Mouse (Mus musculus): ENCODE measurements around the gene Crebrf. TPM values are rescaled to one million over a fixed set of nuclear protein-coding genes. Genes with fewer than 3 reads are reported as not detected.

The Crebrf gene
- total and polyA plus RNA-seq, 3 experiments, result 1.3 to 3.8 TPM; not detected in 1

GRCm38 (mm10) chr17:26708499-26708898, 7.0 kb upstream of the Crebrf start:
- Histone ChIP-seq H3K27ac (ENCODE audit: control insufficient read depth, low read depth, low read length) (no peak overlapping the region), H3K4me3 (ENCODE audit: control insufficient read depth in 1 of 2, insufficient read depth in 1 of 2, low read depth in 2 of 2, low read length in 2 of 2) (no peak overlapping the region), H3K9ac (ENCODE audit: control insufficient read depth, low read depth, low read length, poor library complexity, severe bottlenecking) (no peak overlapping the region), H3K4me1 (ENCODE audit: control insufficient read depth in 1 of 2, insufficient read depth in 2 of 2, low read length in 2 of 2) (peaks cover 13 to 37% of the 10 kb centered on the region in 2 experiments), H3K9me3 (replicated peaks; ENCODE audit: insufficient read depth, low read length) (no peaks in the 10 kb centered on the region), H3K27me3 (ENCODE audit: control insufficient read depth in 1 of 2, insufficient read depth in 2 of 2, low read length in 2 of 2) (no peaks in the 10 kb centered on the region), H3K79me2 (ENCODE audit: control insufficient read depth, insufficient read depth, low read length, poor library complexity) (no peaks in the 10 kb centered on the region), H3K36me3 (ENCODE audit: control insufficient read depth in 1 of 2, insufficient read depth in 2 of 2, low read length in 2 of 2) (peaks cover 0 to 30% of the 10 kb centered on the region in 2 experiments; a peak in 2 of 4 replicates)
- DNase-seq (ENCODE audit: low read depth, low spot score), result no peak
- TF ChIP-seq MAZ (IDR thresholded peaks at IDR 0.05; ENCODE audit: low read depth, low read length), result no peak
- no peak for TF ChIP-seq ZC3H11A (IDR thresholded peaks at IDR 0.05; ENCODE audit: low read depth, low read length)
- TF ChIP-seq HCFC1 (IDR thresholded peaks at IDR 0.05; ENCODE audit: low read depth, low read length), result no peak
- TF ChIP-seq ZNF384 (IDR thresholded peaks at IDR 0.05; ENCODE audit: low read depth, low read length), result no peak
- no peak for TF ChIP-seq UBTF (IDR thresholded peaks at IDR 0.05; ENCODE audit: borderline replicate concordance, insufficient read depth, low read depth, low read length)
- no peak for TF ChIP-seq POLR2AphosphoS5 (IDR thresholded peaks at IDR 0.05; ENCODE audit: borderline replicate concordance, low read depth, low read length)
- no peak for TF ChIP-seq MXI1 (IDR thresholded peaks at IDR 0.05; ENCODE audit: low read depth, low read length)
- TF ChIP-seq MAX (IDR thresholded peaks at IDR 0.05; ENCODE audit: low read length), result no peak
- TF ChIP-seq CHD1 (IDR thresholded peaks at IDR 0.05; ENCODE audit: low read depth, low read length), result no peak
- no peak for TF ChIP-seq CHD2 (IDR thresholded peaks at IDR 0.05; ENCODE audit: low read length)
- no peak for TF ChIP-seq SIN3A (IDR thresholded peaks at IDR 0.05; ENCODE audit: low read length)
- no peak for TF ChIP-seq GABPA (IDR thresholded peaks at IDR 0.05; ENCODE audit: low read depth, low read length)

GRCm38 (mm10) chr17:26708993-26709590, 6.4 kb upstream of the Crebrf start:
- H3K36me3 ChIP-seq (ENCODE audit: control insufficient read depth in 1 of 2, insufficient read depth in 2 of 2, low read length in 2 of 2), result peaks cover 0 to 30% of the 10 kb centered on the region in 2 experiments; a peak in 2 of 4 replicates
- no peaks in the 10 kb centered on the region for H3K27me3 ChIP-seq (ENCODE audit: control insufficient read depth in 1 of 2, insufficient read depth in 2 of 2, low read length in 2 of 2)
- H3K9ac ChIP-seq (ENCODE audit: control insufficient read depth, low read depth, low read length, poor library complexity, severe bottlenecking), result no peak overlapping the region
- H3K79me2 ChIP-seq (ENCODE audit: control insufficient read depth, insufficient read depth, low read length, poor library complexity), result no peaks in the 10 kb centered on the region
- H3K4me1 ChIP-seq (ENCODE audit: control insufficient read depth in 1 of 2, insufficient read depth in 2 of 2, low read length in 2 of 2), result peaks cover 11 to 37% of the 10 kb centered on the region in 2 experiments
- H3K9me3 ChIP-seq (replicated peaks; ENCODE audit: insufficient read depth, low read length), result no peaks in the 10 kb centered on the region
- TF ChIP-seq MAFK (IDR thresholded peaks at IDR 0.05; ENCODE audit: borderline replicate concordance, low read depth, low read length) (no peak), ZC3H11A (IDR thresholded peaks at IDR 0.05; ENCODE audit: low read depth, low read length) (no peak), SIN3A (IDR thresholded peaks at IDR 0.05; ENCODE audit: low read length) (no peak), E2F4 (IDR thresholded peaks at IDR 0.05; ENCODE audit: borderline replicate concordance, low read depth, low read length) (no peak), MAX (IDR thresholded peaks at IDR 0.05; ENCODE audit: low read length) (no peak), MYB (IDR thresholded peaks at IDR 0.05; ENCODE audit: low read depth, low read length) (no peak), ZMIZ1 (IDR thresholded peaks at IDR 0.05; ENCODE audit: low read depth, low read length) (no peak), ELF1 (IDR thresholded peaks at IDR 0.05; ENCODE audit: low read depth, low read length) (no peak), POLR2AphosphoS5 (IDR thresholded peaks at IDR 0.05; ENCODE audit: borderline replicate concordance, low read depth, low read length) (no peak), RAD21 (IDR thresholded peaks at IDR 0.05; ENCODE audit: low read depth, low read length) (no peak), TCF12 (IDR thresholded peaks at IDR 0.05; ENCODE audit: low read depth, low read length) (no peak), GABPA (IDR thresholded peaks at IDR 0.05; ENCODE audit: low read depth, low read length) (no peak), USF2 (IDR thresholded peaks at IDR 0.05; ENCODE audit: borderline replicate concordance in 1 of 2, insufficient read depth in 1 of 2, low read depth in 1 of 2, low read length in 2 of 2) (no peak), GATA1 (IDR thresholded peaks at IDR 0.05; ENCODE audit: low read depth, low read length) (no peak), ZKSCAN1 (IDR thresholded peaks at IDR 0.05; ENCODE audit: low read depth, low read length) (no peak), KAT2A (conservative IDR thresholded peaks at IDR 0.05; ENCODE audit: low read depth, low read length) (no peak)
- peak overlapping the region; percentile 22 to 48; a peak in 2 of 4 replicates for H3K4me3 ChIP-seq (ENCODE audit: control insufficient read depth in 1 of 2, insufficient read depth in 1 of 2, low read depth in 2 of 2, low read length in 2 of 2)
- H3K27ac ChIP-seq (ENCODE audit: control insufficient read depth, low read depth, low read length), result no peak overlapping the region
- DNase-seq (ENCODE audit: low read depth, low spot score), result no peak

Measured in MEL (cell line).